Mouse (Mus musculus): Measurements from ENCODE around the gene Pcid2.

DNA sequence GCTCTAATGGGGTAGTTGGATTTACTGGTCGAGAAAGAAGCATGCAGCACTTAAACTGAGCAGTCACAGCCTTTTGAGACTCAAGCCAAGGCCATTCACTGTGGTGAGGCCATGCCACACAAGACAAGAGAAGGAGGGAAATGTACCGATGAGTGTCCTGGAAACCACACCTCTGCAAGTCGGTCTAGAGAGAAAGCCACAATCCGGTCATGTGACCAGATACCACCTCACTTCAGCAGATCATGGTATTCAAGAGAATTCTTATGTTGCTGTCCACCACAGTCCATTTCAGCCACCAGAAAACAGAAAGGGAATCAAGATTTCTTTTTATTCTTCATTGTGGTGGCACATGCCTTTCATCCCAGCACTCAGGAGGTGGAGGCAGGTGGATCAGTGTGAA lies 63.8 kb downstream of the Pcid2 start:
- TF ChIP-seq POLR2A (IDR thresholded peaks at IDR 0.05; ENCODE audit: low read depth, low read length) (no peak), CTCF (IDR thresholded peaks at IDR 0.05; ENCODE audit: extremely low read depth, insufficient read length, insufficient replicate concordance, low read depth, low read length) (no peak)

Measured in small intestine, adult 2 months (tissue).